Mouse (Mus musculus) cerebral cortex, adult 2 months (tissue): ENCODE data around the gene Zfp952.

Experiments used
- WGBS: fragments of 180-500 bp; shearing (Covaris S2); methylation state at CpG from one replicate; pipeline ENCODE4 v1.1.7; 2018; 5-methylcytosine and 5-hydroxymethylcytosine counted together

The Zfp952 gene

GRCm38 (mm10) chr17:32992699-32993474 is at the start of gene Zfp952:
Gene Zfp952, plus strand, starts transcription at chr17:32993129.
- under 1% methylated on average over 21 of the region's 21 CpGs for WGBS

GRCm38 (mm10) chr17:32943661-32944060 is 49.3 kb upstream of the Zfp952 start:
- 86% methylated on average over 3 of the region's 3 CpGs for WGBS

GRCm38 (mm10) chr17:32944402-32945035 is 48.4 kb upstream of the Zfp952 start:
- WGBS = 56% methylated on average over 3 of the region's 3 CpGs

DNA sequence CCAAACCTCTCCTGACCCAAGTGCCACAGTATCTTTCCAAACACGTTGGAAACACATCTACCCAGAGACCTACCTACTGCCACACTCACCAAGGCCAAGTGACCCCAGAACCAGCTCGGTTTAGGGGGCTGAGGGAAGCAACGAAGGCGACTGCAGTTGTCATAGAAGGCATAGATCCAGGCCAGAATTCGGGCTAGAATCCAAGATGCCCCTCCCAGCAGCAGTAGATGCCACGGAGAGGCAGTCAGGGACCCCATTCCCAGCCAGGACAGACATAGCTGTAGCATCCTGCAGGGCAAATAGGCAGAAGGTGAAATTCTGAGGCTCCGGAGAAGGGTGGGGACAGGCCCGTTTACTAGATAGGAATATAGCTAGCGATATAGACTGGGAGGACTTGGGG is 46.2 kb upstream of the Zfp952 start:
- whole genome bisulfite sequencing = 47% methylated on average over 9 of the region's 9 CpGs

DNA sequence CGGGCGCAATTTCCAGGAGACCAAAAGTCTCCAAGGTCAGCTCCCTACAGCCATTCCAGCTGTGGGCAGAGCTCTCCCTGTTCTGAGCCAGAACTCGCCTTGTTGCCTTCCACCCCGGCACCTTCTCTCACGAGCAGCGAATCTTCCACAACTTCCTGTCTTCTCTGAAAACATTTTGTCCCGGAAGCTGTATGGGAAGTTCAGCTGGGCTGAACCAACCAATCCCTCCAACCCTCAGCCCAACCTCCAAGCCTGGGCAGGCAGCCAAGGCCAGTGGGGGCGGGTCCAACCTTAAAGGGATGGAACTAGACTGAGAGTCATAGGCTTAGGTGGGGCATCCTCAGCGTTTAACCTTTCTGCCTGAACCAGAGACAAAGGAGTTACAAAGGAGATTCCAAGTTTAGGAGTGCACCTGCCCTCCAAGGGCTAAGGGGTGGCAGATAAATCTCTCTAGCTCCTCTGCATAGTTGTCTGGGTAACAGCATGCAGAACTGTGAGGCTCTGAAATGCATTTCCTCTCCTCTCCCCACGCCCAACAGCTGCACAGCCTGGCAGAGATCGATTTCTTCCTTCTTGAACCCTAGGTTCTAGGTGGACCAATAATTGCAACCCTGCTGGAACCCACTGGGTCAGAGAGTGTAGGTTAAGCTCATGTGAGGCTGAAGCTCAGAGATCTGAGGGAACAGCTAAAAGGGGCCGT is 45.6 kb upstream of the Zfp952 start, which contains the start of gene Cyp4f13:
TSS of gene Cyp4f13 (minus strand) at position 188 of the 700 bp plus-strand sequence.
- 17% methylated on average over 12 of the region's 12 CpGs for WGBS

- 87% methylated on average over 3 of the region's 3 CpGs for WGBS
These were observed 42.8 kb upstream of the Zfp952 start for GRCm38 (mm10) chr17:32950136-32950535.

DNA sequence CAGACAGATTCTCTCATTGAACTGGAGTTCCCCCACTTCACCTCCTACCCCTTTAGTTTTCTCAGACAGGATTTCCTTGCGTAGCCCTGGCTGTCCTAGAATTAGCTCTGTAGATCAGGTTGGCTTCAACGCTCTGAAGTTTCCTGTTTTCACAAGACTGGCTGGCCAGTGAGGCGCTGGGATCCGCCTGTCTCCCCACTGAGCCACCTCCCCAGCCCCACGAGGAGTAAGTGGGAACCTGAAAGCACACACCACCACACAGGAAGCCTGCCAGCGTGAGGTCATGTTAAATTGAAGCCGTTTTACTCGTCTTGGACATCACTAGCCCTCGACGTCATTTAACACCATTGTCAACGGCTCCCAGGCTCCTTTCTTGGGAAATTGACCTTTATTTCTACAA is 41.9 kb upstream of the Zfp952 start:
- 71% methylated on average over 11 of the region's 11 CpGs for WGBS

DNA sequence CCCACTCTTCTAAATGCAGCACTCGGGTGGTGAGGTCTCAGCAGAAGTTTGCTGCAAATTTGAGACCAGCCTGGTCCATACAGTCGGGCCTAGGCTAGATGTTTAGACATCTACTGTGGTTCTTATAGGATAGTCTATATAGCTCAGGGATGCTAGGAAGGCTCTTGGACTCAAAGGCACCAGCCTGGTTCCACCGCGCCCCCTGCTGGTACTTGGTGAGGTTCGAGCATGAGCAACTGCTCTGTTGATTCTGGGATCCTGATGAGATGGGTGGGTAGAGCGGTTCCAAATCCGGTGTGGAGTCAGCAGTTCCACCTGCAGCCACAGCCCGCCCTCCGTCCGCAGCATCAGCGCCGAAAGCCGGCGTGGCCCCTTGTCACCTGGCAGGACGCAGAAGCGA is 41.5 kb upstream of the Zfp952 start:
- WGBS = 30% methylated on average over 16 of the region's 16 CpGs

DNA sequence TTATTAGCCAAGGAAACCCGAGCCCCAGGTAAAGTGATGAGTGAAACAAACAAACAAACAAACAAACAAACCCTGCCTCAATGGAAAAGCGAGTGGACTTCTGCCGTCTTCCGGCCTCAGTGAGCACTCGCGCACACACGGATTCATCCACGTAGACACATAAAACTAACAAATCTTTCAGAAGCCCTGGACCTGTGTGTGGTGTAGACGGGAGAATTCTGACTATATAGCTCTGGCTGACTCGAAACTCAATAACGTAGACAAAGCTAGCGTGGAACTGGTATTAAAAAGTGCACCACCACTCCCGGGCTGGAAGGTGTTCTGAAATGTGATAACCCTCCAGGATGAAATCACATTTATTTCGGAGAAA is 27.7 kb upstream of the Zfp952 start:
- under 1% methylated on average over 14 of the region's 14 CpGs for WGBS

- under 1% methylated on average over 33 of the region's 33 CpGs for WGBS
These were observed 27.2 kb upstream of the Zfp952 start, which contains the start of gene Zfp472 for GRCm38 (mm10) chr17:32965623-32966290. Gene Zfp472, plus strand, starts transcription at chr17:32965814.

- 83% methylated on average over 4 of the region's 4 CpGs for WGBS
These were observed 11.6 kb upstream of the Zfp952 start for GRCm38 (mm10) chr17:32981361-32981760.

- 75% methylated on average over 4 of the region's 4 CpGs for WGBS
These were observed 6.6 kb upstream of the Zfp952 start for GRCm38 (mm10) chr17:32986301-32986700.

- WGBS = 55% methylated on average over 12 of the region's 12 CpGs
These were observed 797 bp upstream of the Zfp952 start for GRCm38 (mm10) chr17:32991965-32992698.

GRCm38 (mm10) chr17:32998492-32998891 is 5.6 kb downstream of the Zfp952 start:
- WGBS = 96% methylated on average over 2 of the region's 2 CpGs

- WGBS = 48% methylated on average over 9 of the region's 9 CpGs
These were observed 15.4 kb downstream of the Zfp952 start for GRCm38 (mm10) chr17:33008337-33008736.

- WGBS = 3% methylated on average over 10 of the region's 10 CpGs
These were observed 39.4 kb downstream of the Zfp952 start for GRCm38 (mm10) chr17:33032376-33032775.

DNA sequence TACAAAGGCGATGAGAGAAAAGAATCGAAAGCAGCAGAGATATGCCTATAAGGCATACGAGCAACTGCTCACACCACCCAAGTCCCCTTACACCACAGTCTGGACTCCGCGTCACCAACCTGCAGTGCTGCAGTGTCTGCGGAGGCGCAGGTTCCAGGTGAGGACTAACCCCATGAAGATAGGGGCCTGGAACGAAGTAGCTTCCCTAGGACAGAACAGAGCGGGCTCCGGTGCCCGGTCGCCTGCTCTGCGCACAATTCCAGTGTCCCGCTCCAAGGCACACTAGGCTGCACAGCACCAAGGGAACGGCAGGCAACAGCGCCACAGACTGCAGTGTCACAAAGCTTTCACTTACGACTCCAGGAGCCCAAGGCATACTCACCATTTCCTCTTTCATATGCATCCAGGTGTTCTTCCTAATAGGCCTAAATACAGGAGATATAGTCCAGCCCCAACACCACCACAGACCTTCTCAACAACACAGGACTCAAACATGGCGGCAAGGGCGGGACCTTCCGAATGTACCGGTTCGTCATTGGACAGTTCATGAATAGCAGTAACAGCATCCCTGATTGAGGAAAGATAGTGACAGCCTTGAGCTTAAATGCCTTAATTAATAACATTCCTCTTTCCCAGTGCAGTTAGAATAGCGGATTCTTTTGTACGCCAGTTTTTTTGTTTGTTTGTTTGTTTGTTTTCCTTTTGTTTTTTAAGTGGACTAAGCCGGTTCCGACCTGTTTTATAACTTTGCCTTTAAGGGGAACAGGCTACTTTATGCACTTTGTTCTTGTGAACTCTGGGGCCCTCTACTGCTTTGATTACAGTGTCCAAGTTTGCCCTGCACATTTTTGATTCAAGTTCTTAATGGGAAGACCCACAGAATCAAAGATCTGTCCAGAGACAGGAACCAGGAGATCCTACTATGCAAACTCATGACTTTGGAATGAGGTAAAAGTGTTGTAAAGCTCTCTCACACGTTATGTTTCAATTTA is 40.3 kb downstream of the Zfp952 start, which contains the start of gene Zfp763:
TSS of gene Zfp763 (minus strand) at position 503 of the 992 bp plus-strand sequence.
- 2% methylated on average over 27 of the region's 27 CpGs for WGBS
